Mouse (Mus musculus): Measurements from ENCODE around the gene Atp1a2.

Atp1a2 gene

DNA sequence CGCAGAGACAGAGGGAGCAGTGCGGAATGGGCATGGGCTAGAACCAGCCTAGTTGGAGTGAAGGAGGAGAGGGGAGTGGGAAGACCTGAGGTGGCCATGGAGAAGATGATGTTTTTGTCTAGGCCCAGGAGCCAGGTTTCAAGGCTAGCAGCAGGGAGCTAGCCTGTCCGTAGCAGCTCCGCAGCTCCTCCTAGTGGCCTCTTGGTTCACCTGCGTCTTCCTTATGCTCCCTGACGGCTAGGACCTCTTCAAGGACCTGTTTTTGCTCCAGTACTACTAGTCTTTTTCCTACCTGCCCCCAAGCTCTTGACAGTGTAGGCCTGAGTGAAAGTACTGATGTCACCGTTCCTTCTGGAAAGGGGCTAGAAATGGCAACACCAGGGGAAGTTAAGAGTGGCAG, 26.9 kb upstream of the Atp1a2 start:
- peak; percentile 37 to 66 for DNase-seq (ENCODE audit: low spot score in 2 of 2)

DNA sequence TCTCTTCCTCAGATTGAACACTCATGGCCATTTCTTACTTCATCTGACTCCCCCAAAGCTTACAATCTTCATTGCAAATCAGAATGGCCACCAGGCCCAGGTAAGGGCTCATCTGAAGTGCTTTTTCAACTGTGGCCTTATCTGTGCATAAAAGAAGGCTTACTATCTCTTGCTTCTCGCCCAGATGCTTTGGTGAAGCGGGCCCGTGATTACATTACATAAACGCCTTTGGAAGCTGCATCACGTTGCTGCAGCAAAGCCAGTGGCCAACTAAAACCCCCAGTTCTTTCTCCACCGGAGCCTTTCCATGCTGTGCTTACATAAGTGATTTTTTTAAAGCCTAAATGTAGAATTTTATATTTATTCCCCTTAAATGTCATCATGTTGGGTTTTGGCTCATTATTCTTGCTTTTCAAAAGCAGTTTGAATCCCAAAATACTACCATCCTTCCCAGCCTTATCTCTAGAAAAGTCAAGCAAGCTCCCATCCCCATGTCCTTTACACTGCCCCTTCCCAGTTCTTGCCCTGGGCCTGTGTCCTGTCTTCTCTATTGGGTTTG, 26.0 kb upstream of the Atp1a2 start:
- DNase-seq (ENCODE audit: low spot score in 2 of 2) = no peak

DNA sequence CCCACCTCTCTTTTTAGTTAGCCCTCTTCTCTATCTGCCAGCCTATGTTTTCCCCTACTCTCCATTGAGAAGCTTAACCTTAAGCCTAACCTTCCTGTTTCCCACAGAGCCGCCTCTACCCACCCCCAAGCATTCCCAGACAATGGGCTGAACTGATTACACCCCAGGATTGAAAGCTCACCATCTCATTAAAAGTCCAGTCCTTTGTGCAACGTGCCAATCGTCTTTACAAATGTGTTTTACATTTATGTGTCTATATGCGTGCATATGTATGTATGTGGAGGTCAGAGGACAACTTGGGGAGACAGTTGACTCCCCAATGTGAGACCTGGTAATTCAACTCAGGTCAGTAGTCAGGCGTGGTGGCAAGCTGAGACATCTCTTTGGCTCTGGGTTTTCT, 25.4 kb upstream of the Atp1a2 start:
- DNase-seq (ENCODE audit: low spot score in 2 of 2) = no peak

DNA sequence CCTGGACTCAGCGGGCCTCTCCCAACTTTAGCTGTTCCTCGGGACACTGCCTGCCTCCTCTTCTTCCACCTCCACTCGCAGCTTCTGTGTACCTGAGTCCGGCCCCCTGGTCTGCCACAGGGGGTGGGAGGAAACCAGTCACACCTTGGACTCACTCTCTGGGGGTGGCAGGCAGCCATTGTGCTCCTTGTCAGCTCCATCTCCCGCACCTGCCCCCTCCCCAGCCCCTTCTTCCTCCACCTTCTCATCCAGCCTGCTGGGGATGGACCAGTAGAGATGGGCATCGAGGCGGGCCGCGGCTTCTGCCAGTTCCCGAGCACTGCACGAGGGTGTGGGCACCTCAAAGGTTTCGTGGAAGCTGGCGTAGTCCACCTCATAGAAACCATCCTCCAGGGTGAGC, 24.9 kb upstream of the Atp1a2 start:
- DNase-seq (ENCODE audit: low spot score in 2 of 2) = no peak

DNA sequence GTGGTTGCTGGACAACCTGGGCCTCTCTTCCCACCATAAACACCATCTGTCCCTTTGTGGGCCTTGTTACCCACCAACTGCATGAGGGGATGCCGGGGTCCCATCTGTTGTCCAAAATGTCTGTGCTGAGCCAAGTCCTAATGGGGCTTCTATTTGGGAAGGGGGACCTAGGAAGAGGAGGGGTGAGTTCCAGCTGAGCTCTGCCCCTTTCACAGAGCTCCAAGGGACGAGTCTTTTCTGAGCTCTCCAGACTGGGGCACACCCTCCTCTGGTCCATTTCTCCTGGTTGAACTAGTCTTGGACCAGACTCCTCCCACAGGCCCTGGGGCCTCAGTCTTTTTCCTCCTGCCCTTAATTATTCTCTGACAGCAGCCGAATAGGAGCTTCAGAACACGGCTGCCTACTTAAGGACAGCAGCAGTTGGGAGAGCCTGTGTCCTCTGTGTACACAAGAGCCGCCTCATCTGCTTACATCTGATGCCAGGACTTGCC, 22.1 kb upstream of the Atp1a2 start:
- no peak for DNase-seq (ENCODE audit: low spot score in 2 of 2)

DNA sequence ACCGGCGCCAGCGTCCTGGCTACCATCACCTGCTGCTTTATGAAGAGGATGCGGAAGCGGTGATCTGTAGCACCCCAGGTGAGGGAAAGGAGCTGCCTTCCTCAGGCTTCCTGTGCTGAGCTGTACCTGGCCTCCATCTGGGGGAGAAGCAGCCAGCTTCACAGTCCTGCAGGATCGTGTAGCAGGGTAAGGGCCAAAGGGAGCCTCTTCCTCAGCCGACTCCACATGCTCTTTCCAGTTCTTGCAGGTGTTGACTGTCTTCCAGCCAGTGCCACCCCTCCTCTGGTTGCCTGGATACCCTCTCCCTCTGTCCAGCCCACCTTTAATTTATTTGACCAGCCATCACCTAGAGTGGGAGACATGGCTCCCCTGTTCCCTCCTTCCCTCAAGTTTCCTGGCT, 21.5 kb upstream of the Atp1a2 start:
- DNase-seq (ENCODE audit: low spot score in 2 of 2) = no peak

DNA sequence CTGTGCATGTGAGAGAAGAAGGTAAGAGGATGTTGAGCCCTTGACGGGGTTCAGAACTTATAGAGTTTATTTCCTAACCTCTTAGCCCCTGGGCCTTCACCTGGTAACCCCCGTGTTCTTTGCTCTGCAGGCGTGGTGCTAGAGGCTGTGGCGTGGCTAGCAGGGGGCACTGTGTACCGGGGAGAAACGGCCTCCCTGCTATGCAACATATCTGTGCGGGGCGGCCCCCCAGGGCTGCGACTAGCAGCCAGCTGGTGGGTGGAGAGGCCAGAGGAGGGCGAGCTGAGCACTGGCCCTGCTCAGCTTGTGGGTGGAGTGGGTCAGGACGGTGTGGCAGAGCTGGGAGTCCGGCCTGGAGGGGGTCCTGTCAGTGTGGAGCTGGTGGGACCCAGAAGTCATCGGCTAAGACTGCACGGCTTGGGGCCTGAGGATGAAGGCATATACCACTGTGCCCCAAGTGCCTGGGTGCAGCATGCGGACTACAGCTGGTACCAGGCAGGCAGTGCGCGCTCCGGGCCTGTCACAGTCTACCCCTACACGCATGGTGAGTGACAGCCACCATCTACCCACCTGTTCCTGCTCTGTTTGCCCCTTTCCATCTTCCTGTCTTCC, 20.7 kb upstream of the Atp1a2 start:
- no peak for DNase-seq (ENCODE audit: low spot score in 2 of 2)

DNA sequence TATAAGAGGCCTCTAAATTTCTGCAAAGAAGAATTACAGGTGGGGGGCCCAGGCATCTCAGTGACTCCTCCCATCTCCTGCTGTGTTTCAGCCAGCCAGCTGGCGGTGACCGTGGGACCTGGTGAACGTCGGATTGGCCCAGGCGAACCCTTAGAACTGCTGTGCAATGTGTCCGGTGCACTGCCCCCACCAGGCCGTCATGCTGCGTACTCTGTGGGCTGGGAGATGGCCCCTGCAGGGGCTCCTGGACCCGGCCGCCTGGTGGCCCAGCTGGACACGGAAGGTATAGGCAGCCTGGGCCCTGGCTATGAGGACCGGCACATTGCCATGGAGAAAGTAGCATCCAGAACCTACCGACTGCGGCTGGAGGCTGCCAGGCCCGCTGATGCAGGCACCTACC, 20.1 kb upstream of the Atp1a2 start:
- DNase-seq (ENCODE audit: low spot score in 2 of 2) = no peak

DNA sequence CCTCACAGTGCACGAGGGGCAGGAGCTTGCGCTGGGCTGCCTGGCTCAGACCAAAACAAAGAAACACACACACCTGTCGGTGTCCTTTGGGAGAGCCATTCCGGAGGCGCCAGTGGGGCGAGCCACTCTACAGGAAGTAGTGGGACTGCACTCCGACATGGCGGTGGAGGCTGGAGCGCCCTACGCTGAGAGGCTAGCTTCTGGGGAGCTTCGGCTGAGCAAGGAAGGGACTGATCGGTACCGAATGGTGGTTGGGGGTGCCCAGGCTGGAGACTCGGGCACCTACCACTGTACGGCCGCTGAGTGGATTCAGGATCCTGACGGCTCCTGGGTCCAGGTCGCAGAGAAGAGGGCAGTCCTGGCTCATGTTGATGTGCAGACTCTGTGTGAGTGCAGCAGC, 19.6 kb upstream of the Atp1a2 start:
- no peak for DNase-seq (ENCODE audit: low spot score in 2 of 2)

DNA sequence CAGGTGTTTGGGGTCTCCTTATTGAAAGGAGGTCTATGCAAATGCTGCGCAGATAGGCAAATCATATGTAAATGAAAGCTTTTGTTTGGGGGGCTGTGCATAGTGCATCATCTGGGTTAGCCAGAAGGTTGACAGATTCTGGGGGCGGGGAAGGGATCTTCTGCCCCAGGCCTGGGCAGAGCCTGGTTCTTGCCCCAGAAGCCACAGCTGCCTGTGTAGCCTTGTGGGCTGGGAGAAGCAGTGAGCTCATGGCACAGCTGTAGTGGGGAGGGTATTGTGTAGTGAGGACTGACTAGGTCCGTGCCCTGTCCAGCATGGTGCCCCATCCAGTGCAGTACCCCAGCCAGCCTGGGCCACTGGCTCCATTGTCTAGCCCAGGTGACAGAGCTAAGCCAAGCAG, 17.0 kb upstream of the Atp1a2 start:
- no peak for DNase-seq (ENCODE audit: low spot score in 2 of 2)

DNA sequence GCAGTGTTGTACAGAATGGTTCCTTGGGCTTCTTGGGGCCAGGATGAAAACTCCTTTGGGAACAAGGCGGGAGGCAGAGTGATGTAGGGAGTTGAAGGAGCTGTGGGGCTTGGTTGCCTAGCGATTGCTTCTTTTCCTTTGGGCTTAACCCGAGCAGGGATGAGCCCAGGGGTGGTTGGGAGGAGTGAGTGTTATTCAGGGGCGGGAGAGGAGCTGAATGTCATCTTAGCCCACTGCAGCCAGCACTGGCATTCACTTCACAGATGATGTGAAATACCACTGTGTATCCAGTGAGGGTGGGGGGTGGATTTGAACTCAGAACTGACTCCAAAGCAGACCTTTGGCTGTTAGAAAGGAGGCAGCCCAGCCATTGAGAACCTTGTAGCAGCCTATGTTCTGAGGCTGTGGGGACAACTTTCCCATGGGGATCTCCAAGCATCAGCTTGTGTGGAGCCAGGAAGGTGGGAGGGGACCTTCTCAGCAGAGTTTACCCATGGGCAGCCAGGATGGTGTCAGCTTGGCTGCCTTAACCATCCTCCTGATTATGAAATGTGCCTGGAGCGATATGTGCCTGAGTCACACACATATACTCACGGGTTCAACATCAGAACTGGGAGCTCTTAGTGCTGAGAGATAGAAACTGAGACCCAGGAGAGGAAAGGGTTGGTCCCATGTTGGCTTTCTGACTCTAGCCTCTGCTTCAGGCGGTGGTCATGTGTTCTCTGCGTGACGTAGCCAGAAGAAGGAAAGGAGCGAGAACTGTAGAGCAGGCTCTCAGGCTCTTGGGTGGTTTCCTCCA, 15.9 kb upstream of the Atp1a2 start:
- no peak for DNase-seq (ENCODE audit: low spot score in 2 of 2)

DNA sequence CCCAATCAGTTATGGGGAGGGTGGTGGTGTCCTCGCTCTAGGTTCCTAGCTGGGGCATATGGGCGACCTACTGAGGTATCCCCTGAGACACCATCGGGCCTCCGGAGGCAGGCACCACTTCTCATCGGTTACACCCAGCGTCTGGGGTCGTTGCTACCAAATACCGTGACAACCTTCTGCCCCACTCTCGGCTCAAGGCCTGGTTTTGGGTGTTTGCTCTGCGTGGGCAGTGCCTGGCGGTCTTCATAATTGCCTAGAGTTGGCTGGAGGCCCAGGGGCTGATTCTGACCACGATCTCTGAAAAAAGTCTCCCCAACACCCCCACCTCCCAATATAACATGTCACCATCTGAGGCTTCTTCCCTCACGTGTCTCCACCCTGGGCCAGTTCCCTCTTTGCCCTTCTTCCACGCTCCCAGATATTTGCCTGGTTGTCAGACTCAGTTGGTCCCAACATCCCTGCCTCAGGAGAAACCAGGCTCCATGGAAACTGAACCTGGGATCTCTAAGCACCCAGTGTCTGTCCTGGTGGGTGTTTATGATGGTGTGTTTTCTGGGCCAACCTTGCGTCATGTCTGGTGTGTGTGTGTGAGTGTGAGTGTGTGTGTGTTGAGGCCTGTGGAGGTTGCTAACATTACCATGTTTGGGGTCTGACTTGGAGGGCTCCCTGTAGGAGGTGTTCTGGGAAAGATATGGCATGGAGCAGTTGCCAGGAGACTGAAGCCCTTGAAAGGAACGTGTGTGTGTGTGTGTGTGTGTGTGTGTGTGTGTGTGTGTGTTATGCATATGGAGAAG, 15.1 kb upstream of the Atp1a2 start:
- DNase-seq (ENCODE audit: low spot score in 2 of 2) = peak in 1 of 2 experiments; percentile 28

DNA sequence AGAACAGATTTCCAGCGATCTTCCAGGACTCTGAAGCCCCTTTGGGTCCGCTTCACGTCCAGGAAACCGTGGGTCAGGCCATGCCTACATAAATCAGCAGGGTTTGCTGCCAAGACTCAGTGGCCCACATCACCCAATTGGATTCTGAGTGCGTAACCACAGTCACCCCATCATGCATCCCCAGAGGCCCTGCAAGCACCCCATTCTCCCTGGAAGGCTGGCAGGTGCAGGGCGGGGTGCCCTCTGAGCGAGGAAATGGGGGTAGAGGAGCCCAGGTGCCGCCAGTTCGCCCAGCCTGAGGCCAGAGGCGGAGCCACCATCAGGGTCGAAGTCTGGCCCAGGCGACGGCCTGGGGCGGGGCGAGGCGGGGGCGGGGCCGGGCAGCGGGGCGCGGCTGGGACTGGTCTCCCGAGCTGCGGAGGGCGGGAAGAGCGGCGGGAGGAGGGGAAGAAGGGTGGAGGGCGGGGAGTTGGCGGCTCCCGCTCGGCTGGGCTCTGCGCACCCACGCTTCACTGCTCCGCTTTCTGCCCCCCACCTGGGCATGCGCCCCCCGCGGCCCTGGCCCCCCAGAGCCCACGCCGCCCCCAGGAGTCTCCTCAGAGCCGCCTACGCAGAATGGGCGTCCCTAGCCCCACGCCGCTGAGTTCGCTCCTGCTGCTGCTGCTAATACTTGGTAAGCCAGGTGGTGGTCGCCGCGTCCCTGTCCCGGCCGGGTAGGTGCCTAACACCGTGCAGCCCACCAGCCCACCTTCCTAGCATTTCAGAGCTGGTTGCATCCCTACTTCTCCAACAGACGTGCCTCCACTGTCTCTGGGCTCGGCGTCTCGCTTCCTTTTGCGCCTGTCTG, 14.3 kb upstream of the Atp1a2 start:
- peak; percentile 78 to 80 for DNase-seq (ENCODE audit: low spot score in 2 of 2)

DNA sequence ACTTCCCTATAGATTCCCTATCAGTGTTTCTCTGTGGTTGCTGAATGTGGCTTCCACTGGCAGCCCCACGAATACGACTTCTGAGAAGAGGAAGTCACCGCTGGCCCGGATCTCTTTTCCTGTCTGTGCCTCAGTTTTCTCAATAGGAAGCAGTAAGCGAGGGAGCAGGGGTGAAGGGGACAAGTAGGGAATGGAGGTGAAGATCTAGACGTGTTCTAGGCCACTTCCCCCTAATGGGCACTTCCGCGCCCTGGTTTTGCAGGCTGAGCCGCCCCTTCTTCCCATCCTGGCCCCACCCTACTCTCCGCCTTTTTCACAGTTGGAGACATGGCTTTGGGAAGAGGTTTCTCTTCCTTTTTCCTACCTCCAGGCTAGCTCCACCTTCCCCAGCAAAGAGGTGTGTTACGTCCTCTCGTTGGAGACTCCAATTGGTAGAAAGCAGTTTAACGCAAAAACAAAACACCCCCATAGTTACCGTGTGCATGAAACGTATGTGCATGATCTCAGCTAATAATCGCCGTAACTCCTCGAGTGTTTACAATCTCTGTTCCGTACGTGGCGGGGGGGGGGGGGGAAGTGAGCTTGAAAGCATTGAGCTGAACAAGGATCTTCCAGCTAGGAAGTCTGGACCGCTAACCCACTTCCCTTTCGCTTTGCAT, 13.5 kb upstream of the Atp1a2 start:
- DNase-seq (ENCODE audit: low spot score in 2 of 2) = no peak

DNA sequence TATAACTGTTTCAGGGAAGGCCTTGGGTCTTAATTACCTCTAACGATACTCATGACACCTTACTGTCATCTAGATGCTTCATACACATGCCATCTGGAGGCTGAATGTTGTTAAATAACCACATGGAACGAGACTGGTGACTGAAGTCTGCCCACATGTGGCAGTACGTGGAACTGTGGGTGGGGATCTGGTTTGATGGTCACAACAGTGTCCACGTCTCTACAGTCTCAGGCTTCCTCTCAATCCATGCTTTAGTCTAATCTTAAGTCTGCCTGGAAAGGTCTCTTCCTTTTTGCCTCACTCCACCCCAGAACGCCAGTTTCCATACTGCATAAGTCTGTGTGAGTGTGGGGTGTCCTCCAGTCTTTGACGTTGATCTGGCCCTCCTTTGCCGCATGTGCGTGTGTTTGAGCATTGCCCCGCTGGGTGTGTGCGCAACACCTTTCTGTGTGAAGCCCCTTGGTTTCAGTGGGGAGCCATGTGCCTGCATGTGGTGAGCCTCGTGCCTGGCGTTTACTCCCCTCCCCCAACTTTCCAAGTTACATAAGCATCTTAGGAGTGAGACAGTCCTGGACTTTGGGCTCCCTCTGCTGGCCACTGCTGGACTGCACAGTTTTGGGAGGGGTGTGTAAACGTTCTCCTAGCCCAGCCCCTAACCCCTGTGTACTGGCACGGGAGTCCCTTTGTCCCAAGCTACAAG, 12.0 kb upstream of the Atp1a2 start:
- peak; percentile 68 to 82 for DNase-seq (ENCODE audit: low spot score in 2 of 2)

DNA sequence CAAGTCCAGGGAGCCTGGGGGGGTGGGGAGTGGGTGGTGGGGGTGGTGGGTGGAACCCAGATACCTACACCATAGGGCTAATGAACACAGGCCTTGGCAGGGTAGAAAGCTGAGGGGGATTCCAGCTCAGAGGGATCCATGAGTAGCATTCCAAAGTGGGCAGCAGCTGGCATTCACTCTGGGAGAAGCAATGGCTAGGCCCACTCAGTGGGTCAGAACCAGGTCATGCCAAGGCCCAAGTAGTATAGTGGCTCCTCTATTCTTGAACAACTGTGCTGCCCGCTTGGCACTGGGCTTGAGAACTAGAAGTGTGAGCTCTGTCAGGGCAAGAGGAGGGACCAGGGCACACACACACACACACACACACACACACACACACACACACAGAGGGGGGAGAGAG, 10.5 kb upstream of the Atp1a2 start:
- DNase-seq (ENCODE audit: low spot score in 2 of 2) = no peak

DNA sequence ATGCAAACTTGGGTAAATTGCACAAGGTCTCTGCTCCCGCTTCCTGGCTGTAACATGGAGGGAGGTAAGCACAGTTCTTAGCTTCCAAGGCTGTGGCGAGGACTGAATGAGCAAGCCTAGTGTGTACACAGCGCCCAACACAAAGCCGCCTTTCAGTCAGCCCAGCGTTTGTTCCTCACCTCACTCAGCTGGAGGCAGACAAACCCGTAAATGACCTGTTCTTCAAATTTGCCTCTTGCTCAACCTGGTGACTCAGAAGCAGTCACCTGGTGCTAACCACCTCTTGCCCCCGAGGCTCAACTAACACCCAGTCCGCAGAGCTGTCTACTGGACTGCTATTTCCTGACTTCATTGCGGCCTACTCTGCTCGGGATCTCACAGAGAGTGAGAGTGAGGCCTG, 10.1 kb upstream of the Atp1a2 start:
- DNase-seq (ENCODE audit: low spot score in 2 of 2) = no peak

DNA sequence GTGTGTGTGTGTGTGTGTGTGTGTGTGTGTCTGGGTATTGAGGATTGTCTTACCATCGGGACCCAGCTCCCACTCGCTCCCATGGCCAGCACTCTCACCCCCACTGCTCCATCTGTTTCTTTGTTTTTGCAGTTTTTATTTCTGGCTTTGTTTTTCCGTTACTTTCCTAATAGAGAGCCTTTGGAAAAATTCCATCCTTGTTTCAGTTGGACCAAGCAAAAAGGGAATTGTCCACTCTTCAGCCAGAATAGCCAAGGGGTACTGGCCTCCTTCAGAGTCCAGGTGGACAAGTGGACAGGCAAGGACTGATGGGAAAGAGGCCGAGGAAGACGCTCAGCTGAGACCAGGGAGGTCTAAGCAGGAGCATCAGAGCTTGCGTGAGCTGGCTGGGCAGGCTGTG, 9.0 kb upstream of the Atp1a2 start:
- DNase-seq (ENCODE audit: low spot score in 2 of 2) = no peak

DNA sequence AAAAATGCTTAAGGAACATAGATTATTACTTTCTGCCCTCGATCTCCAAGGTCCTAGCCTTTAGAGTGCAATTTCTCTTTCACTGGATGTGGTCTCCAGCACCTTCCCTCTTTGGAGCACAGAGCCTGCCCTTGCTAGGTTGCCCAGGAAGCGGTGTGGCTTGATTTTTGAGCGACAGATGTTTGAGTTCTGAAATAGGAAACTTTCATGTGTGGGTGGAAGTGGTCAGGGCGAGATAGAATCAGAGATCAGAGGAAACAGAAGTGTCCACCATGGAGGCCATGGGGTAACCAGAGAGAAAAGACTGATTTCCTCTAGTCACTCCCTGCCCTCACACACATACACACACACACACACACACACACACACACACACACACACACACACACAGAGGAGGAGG, 8.3 kb upstream of the Atp1a2 start:
- no peak for DNase-seq (ENCODE audit: low spot score in 2 of 2)

DNA sequence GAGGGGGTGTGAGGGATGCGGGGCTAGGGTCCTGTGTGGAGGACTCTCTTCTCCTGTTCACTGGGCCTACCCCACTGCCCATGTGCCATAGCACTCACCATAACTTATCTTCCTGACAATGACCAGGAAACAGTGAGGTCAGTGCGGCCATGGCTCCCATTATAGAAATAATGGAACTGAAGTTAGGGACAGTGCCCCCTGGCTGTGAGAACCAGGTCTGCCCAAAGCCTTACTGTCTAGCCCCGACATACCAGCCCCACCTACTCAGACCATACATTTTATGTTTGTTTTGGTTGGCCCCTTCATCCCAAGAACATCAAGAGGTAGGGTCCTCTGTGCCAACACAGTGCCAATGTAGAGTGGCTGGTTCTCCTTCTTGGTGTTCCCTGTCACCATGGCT, 7.8 kb upstream of the Atp1a2 start:
- no peak for DNase-seq (ENCODE audit: low spot score in 2 of 2)
